Mouse (Mus musculus) hindbrain, postnatal 0 days (tissue): Measurements from ENCODE around the gene Cacnb4. TPM values are rescaled to one million over a fixed set of nuclear protein-coding genes. Genes with fewer than 3 reads are reported as not detected.

Experiments
- ATAC-seq: fragments of 200-750 bp; cut with Nextera tagmentation; 2 replicates; pipeline ENCODE4 v1.8.0; 2017; ENCODE audit warnings: mild to moderate bottlenecking, moderate TSS enrichment, moderate library complexity
- DNase-seq: peaks from one replicate; pipeline ENCODE4 v3.0.0-alpha.2; 2015; ENCODE audit warnings: low spot score
- H3K27ac ChIP-seq: fragments of 300-500 bp; sonication (generic); 2 replicates; pipeline ENCODE4 v1.5.1; 2014; ENCODE audit warnings: mild to moderate bottlenecking
- H3K27me3 ChIP-seq: fragments of 300-500 bp; sonication (generic); 2 replicates; pipeline ENCODE4 v1.6.1; 2014; ENCODE audit warnings: low read length, mixed read lengths; ENCODE audit not compliant: insufficient read depth
- H3K36me3 ChIP-seq: fragments of 300-500 bp; sonication (generic); 2 replicates; pipeline ENCODE4 v1.6.1; 2014; ENCODE audit warnings: low read length, mixed read lengths; ENCODE audit not compliant: insufficient read depth
- H3K4me1 ChIP-seq: fragments of 300-500 bp; sonication (generic); 2 replicates; pipeline ENCODE4 v1.6.1; 2014; ENCODE audit warnings: antibody characterized with exemption, low read length, mixed read lengths; ENCODE audit not compliant: insufficient read depth
- H3K4me2 ChIP-seq: fragments of 300-500 bp; sonication (generic); 2 replicates; pipeline ENCODE4 v1.6.1; 2014; ENCODE audit warnings: low read depth, mild to moderate bottlenecking, low read length, moderate library complexity, mixed read lengths
- H3K4me3 ChIP-seq: fragments of 300-500 bp; sonication (generic); 2 replicates; pipeline ENCODE4 v1.5.1; 2014; ENCODE audit warnings: low read length
- H3K9ac ChIP-seq: fragments of 300-500 bp; sonication (generic); replicated peaks from 2 replicates; pipeline ENCODE4 v1.6.1; 2014; ENCODE audit warnings: mild to moderate bottlenecking, low read length, moderate library complexity, mixed read lengths
- H3K9me3 ChIP-seq: fragments of 300-500 bp; sonication (generic); 2 replicates; pipeline ENCODE4 v1.6.1; 2016; ENCODE audit warnings: low read length, mixed read lengths
- CTCF ChIP-seq: IDR thresholded peaks from 2 replicates; pipeline ENCODE4 v1.5.1; 2016; ENCODE audit warnings: antibody characterized with exemption, control low read depth, low read depth
- WGBS: fragments of 180-500 bp; shearing (Covaris S2); extraction: QIAGEN DNeasy Blood & Tissue Kit; methylation state at CpG from one replicate; pipeline ENCODE4 v1.1.7; 2014; 5-methylcytosine and 5-hydroxymethylcytosine counted together
- polyA plus RNA-seq: library from polyadenylated mRNA; unstranded; fragments of >200 nt; fragmentation: Nextera tagmentation; extraction: Ambion mirVana; gene quantifications from 2 replicates; pipeline ENCODE4 v1.2.1, GENCODE M21; 2015
- total RNA-seq: library from RNA; depleted of rRNA; stranded (reverse); fragments of >200 nt; gene quantifications from 2 replicates; pipeline ENCODE4 v1.2.3, GENCODE M21; 2014

Gene Cacnb4
- total and polyA plus RNA-seq, 2 experiments from 2014 or later, result 9.7 to 12.8 TPM

DNA sequence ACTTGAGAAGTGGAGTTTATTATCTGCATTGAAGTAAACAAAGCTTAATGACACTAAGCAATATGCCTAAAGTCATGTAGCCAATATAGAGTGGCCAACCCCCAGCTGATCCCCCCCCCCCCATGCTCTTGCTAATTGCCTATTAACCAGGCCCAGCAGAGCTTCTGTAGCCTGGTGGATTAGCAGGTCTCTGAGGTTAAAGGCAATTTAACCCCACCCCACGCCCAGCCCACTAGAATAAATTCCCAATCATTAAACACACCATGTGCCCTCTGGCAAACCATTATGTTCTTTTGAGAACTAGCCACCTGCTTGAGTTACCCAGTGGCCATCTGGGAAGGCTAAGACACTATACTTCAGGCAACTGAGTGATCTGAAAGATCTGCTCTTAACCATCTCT is 186.8 kb downstream of the Cacnb4 start:
- H3K27ac ChIP-seq, result no peak overlapping the region
- H3K4me2 ChIP-seq, result no peak overlapping the region
- no peaks in the 10 kb centered on the region for H3K9me3 ChIP-seq
- ATAC-seq, result no peak
- H3K36me3 ChIP-seq, result no peaks in the 10 kb centered on the region
- 59% methylated on average over 1 of the region's 1 CpGs for WGBS
- H3K9ac ChIP-seq, result no peak overlapping the region
- H3K4me1 ChIP-seq, result no peaks in the 10 kb centered on the region
- no peak overlapping the region for H3K4me3 ChIP-seq
- no peaks in the 10 kb centered on the region for H3K27me3 ChIP-seq
- TF ChIP-seq CTCF, result no peak
- no peak for DNase-seq

DNA sequence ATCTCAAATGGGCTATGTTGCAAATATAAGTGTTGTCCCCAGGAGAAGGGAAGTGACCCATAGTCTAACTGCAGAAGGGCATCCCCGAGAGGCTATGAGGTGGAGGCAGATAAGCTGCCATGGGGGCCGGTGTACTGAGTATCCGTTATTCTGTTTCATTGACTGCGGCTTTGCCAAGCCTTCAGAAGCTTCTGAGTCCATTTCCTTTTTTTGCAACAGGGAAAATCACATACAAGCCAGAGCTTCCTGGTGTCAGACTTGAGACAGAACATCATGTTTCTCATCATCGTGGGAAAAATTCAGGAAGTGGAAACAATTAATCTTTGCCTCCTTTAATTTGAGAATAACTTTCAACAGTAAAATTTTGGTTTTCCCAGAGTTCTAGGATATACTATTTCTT is 193.1 kb downstream of the Cacnb4 start:
- no peak overlapping the region for H3K9ac ChIP-seq
- H3K27ac ChIP-seq, result no peak overlapping the region
- no peak for DNase-seq
- no peak overlapping the region for H3K4me3 ChIP-seq
- no peaks in the 10 kb centered on the region for H3K4me1 ChIP-seq
- no peak for TF ChIP-seq CTCF
- ATAC-seq, result no peak
- H3K27me3 ChIP-seq, result no peaks in the 10 kb centered on the region
- no peaks in the 10 kb centered on the region for H3K9me3 ChIP-seq
- 81% methylated on average over 5 of the region's 5 CpGs for WGBS
- H3K36me3 ChIP-seq, result no peaks in the 10 kb centered on the region
- H3K4me2 ChIP-seq, result no peak overlapping the region

DNA sequence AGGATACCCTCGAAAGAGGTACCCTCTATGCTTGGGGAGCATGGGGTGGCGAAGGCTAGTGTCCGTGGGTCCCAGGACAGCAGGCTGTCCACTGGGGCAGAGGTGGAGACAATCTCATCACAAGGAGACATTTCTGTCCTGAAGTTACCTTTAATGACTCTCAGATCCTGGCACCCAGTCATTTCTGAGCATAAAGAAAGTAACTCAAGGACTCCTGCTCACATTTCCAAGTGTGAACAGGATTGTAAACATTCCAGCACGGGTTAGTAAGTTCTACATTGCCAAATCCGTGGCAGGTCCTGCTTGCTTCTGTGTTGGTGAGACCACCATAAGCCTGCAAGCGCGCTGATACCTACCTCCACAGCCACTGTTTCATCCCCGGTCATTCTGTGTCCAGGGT is 196.2 kb downstream of the Cacnb4 start:
- no peak for DNase-seq
- no peak for TF ChIP-seq CTCF
- no peaks in the 10 kb centered on the region for H3K9me3 ChIP-seq
- no peak for ATAC-seq
- H3K4me3 ChIP-seq, result no peak overlapping the region
- H3K27ac ChIP-seq, result no peak overlapping the region
- H3K36me3 ChIP-seq, result no peaks in the 10 kb centered on the region
- H3K27me3 ChIP-seq, result no peaks in the 10 kb centered on the region
- no peak overlapping the region for H3K4me2 ChIP-seq
- no peak overlapping the region for H3K9ac ChIP-seq
- WGBS, result 86% methylated on average over 8 of the region's 8 CpGs
- no peaks in the 10 kb centered on the region for H3K4me1 ChIP-seq

DNA sequence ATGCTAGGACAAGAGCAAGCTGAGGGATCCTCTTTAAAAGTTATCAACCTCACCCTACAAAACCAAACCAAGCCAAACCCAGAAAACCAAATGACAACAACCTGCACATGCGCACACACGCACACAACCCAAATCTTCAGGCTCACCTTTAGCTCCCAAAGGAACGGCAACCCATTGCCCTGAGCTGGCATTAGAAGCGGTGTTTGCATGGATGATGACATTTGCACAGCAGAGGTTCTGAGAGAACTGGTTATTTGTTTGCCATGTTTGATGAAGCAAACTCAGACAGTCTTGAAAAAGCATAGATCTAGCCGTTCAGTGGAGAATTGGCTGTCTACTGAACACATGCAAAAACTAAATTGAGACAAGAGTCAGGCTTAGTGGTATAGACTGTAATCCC is 198.1 kb downstream of the Cacnb4 start:
- Histone ChIP-seq H3K4me1 (no peaks in the 10 kb centered on the region), H3K9me3 (no peaks in the 10 kb centered on the region), H3K4me2 (no peak overlapping the region), H3K9ac (no peak overlapping the region), H3K4me3 (no peak overlapping the region), H3K27me3 (no peaks in the 10 kb centered on the region), H3K27ac (no peak overlapping the region), H3K36me3 (peaks cover 7% of the 10 kb centered on the region; the same call in 1 of the 2 replicates)
- ATAC-seq, result no peak
- no peak for TF ChIP-seq CTCF
- 94% methylated on average over 5 of the region's 5 CpGs for WGBS
- no peak for DNase-seq

- Histone ChIP-seq H3K27me3 (no peaks in the 10 kb centered on the region), H3K4me2 (no peak overlapping the region), H3K9ac (no peak overlapping the region), H3K36me3 (peaks cover 7% of the 10 kb centered on the region; the same call in 1 of the 2 replicates), H3K4me1 (no peaks in the 10 kb centered on the region), H3K9me3 (no peaks in the 10 kb centered on the region), H3K27ac (no peak overlapping the region), H3K4me3 (no peak overlapping the region)
- no peak for ATAC-seq
- WGBS, result 91% methylated on average over 13 of the region's 13 CpGs
- DNase-seq, result no peak
- no peak for TF ChIP-seq CTCF
Observed at GRCm38 (mm10) chr2:52477550-52477907, 199.1 kb downstream of the Cacnb4 start.

- WGBS, result 71% methylated on average over 13 of the region's 13 CpGs
- no peak for TF ChIP-seq CTCF
Observed at GRCm38 (mm10) chr2:52476801-52477549, 199.7 kb downstream of the Cacnb4 start.

GRCm38 (mm10) chr2:52475854-52476253 is 200.8 kb downstream of the Cacnb4 start:
- no peaks in the 10 kb centered on the region for H3K4me1 ChIP-seq
- no peak for TF ChIP-seq CTCF
- H3K36me3 ChIP-seq, result peaks cover 7% of the 10 kb centered on the region; the same call in 1 of the 2 replicates
- H3K27me3 ChIP-seq, result no peaks in the 10 kb centered on the region
- no peaks in the 10 kb centered on the region for H3K9me3 ChIP-seq
- no peak for DNase-seq
- no peak overlapping the region for H3K27ac ChIP-seq
- ATAC-seq, result no peak
- 91% methylated on average over 4 of the region's 4 CpGs for WGBS
- no peak overlapping the region for H3K9ac ChIP-seq
- H3K4me2 ChIP-seq, result no peak overlapping the region
- H3K4me3 ChIP-seq, result no peak overlapping the region

More at GRCm38 (mm10) chr2:52476801-52477549, 199.7 kb downstream of the Cacnb4 start:
- Histone ChIP-seq H3K27ac (no peak overlapping the region), H3K4me2 (no peak overlapping the region), H3K36me3 (peaks cover 7% of the 10 kb centered on the region; the same call in 1 of the 2 replicates), H3K4me1 (no peaks in the 10 kb centered on the region), H3K9ac (no peak overlapping the region), H3K27me3 (no peaks in the 10 kb centered on the region), H3K9me3 (no peaks in the 10 kb centered on the region), H3K4me3 (no peak overlapping the region)
- DNase-seq (no peak), ATAC-seq (no peak)
